ENCODE assay signal across 25 mouse cellular contexts in genomic region chr4:140475194-140475593, GRCm38 (mm10).
DNase-seq lines count a peak whose midpoint lies in the region; ATAC-seq lines count a peak whose summit lies in the region.
"Had no signal": no experiment of that assay in that cellular context is flagged by ENCODE, and none has a peak within 500 bp of the region (broad histone marks: within the 10 kb centered on the region; RNA-seq: fewer than 3 reads in every experiment).

No protein-coding gene starts in this region.

- H3K4me1 ChIP-seq in forebrain, embryonic 15.5 days: peaks cover 11% of the 10 kb centered on the region
- H3K4me1 ChIP-seq in forebrain, embryonic 12.5 days: peaks cover 16% of the 10 kb centered on the region

- no peaks in the 10 kb centered on the region for H3K27me3 ChIP-seq in forebrain, embryonic 15.5 days
- H3K27me3 ChIP-seq in forebrain, embryonic 12.5 days: no peaks in the 10 kb centered on the region
- H3K27me3 ChIP-seq: embryonic facial prominence, embryonic 12.5 days; hindbrain, embryonic 12.5 days; hindbrain, embryonic 15.5 days; intestine, embryonic 15.5 days had no signal

- H3K9ac ChIP-seq in forebrain, embryonic 15.5 days (replicated peaks): no peak overlapping the region
- H3K9ac ChIP-seq in forebrain, embryonic 12.5 days: no peak overlapping the region
- H3K9ac ChIP-seq: embryonic facial prominence, embryonic 12.5 days; heart, embryonic 13.5 days; hindbrain, embryonic 12.5 days; hindbrain, embryonic 15.5 days; intestine, embryonic 15.5 days; kidney, embryonic 15.5 days had no signal

- no peak overlapping the region for H3K27ac ChIP-seq in forebrain, embryonic 15.5 days (replicated peaks)
- no peak overlapping the region for H3K27ac ChIP-seq in forebrain, embryonic 12.5 days
- H3K27ac ChIP-seq: embryonic facial prominence, embryonic 12.5 days; forebrain, embryonic 10.5 days; heart, adult 2 months; heart, embryonic 10.5 days; heart, embryonic 13.5 days; hindbrain, embryonic 12.5 days; hindbrain, embryonic 15.5 days; intestine, embryonic 15.5 days; kidney, embryonic 15.5 days had no signal

- H3K9me3 ChIP-seq in forebrain, embryonic 15.5 days: no peaks in the 10 kb centered on the region
- no peaks in the 10 kb centered on the region for H3K9me3 ChIP-seq in forebrain, embryonic 12.5 days
- H3K9me3 ChIP-seq: embryonic facial prominence, embryonic 12.5 days; forebrain, embryonic 10.5 days; heart, embryonic 10.5 days; hindbrain, embryonic 12.5 days; hindbrain, embryonic 15.5 days; intestine, embryonic 15.5 days; kidney, embryonic 15.5 days had no signal

- 0 out of 2 replicates have a peak, but pooled peaks have one; percentile 23 for ATAC-seq in forebrain, embryonic 15.5 days (replicated peaks)
- ATAC-seq in forebrain, embryonic 12.5 days (ENCODE audit: low FRiP score): no peak
- ATAC-seq in frontal cortex, adult (ENCODE audit: low TSS enrichment): no peak
- ATAC-seq: activated CD4-positive, CD25-positive, alpha-beta regulatory T cell, adult 4 months; intestine, embryonic 15.5 days had no signal

- DNase-seq in gastrocnemius, adult 18-20 months (ENCODE audit: low spot score): peak; percentile 4
- DNase-seq in gastrocnemius, postnatal 36 days: no peak
- DNase-seq in fibroblast of lung, adult 2 months (ENCODE audit: low read depth): peak; percentile 12
- DNase-seq: adrenal gland, postnatal 14 days; cerebellum, adult 11-12 months; cerebellum, adult 8-10 months; cerebellum, postnatal 14 days; gastrocnemius, postnatal 25 days; heart, adult 2 months; heart, postnatal 14 days; kidney, adult 11 months; kidney, adult 8-10 months had no signal

- 67% methylated on average over 8 of the region's 8 CpGs for WGBS in forebrain, embryonic 15.5 days
- 76% methylated on average over 8 of the region's 8 CpGs for WGBS in forebrain, embryonic 12.5 days

- intact Hi-C loops in gastrocnemius, postnatal 36 days (cut with DNase I): no loop called here

- no peaks in the 10 kb centered on the region for H3K36me3 ChIP-seq in forebrain, embryonic 15.5 days
- no peaks in the 10 kb centered on the region for H3K36me3 ChIP-seq in forebrain, embryonic 12.5 days (replicated peaks)
- H3K36me3 ChIP-seq: embryonic facial prominence, embryonic 12.5 days; forebrain, embryonic 10.5 days; heart, embryonic 10.5 days; heart, embryonic 13.5 days; hindbrain, embryonic 12.5 days; hindbrain, embryonic 15.5 days; intestine, embryonic 15.5 days; kidney, embryonic 15.5 days had no signal

- H3K4me3 ChIP-seq in forebrain, embryonic 15.5 days: no peak overlapping the region
- H3K4me3 ChIP-seq in forebrain, embryonic 12.5 days (replicated peaks): no peak overlapping the region
- H3K4me3 ChIP-seq: embryonic facial prominence, embryonic 12.5 days; erythroblast, embryonic 14.5 days; forebrain, embryonic 10.5 days; heart, adult 2 months; heart, embryonic 10.5 days; heart, embryonic 13.5 days; hindbrain, embryonic 12.5 days; hindbrain, embryonic 15.5 days; intestine, embryonic 15.5 days; kidney, embryonic 15.5 days had no signal

- H3K4me2 ChIP-seq in forebrain, embryonic 15.5 days (replicated peaks): no peak overlapping the region
- H3K4me2 ChIP-seq in forebrain, embryonic 12.5 days: no peak overlapping the region
- H3K4me2 ChIP-seq: embryonic facial prominence, embryonic 12.5 days; heart, embryonic 13.5 days; hindbrain, embryonic 12.5 days; hindbrain, embryonic 15.5 days; intestine, embryonic 15.5 days; kidney, embryonic 15.5 days had no signal

Comparison
In these comparisons a context has a peak if more than half of its experiments do, and no peak if none do; other contexts are left out.
1. DNase-seq: peak in gastrocnemius, adult 18-20 months (single experiment) and fibroblast of lung, adult 2 months (single experiment); none in gastrocnemius, postnatal 36 days (0 of 2).